Mouse (Mus musculus): ENCODE results near the gene Gm4858. TPM values are rescaled to one million over a fixed set of nuclear protein-coding genes. Genes with fewer than 3 reads are reported as not detected.
"Not testable (repeated sequence)": the region's sequence is repeated elsewhere in the genome, so short reads cannot be mapped to it uniquely, and the experiment has no call there.

Gene Gm4858
- polyA plus RNA-seq, 1 experiment from 2014 or later = not detected

GRCm38 (mm10) chr3:93052826-93053474 lies 15.7 kb upstream of the Gm4858 start:
- Histone ChIP-seq H3K27me3 (ENCODE audit: control insufficient read depth, insufficient read depth, low read length) (no peaks in the 10 kb centered on the region), H3K36me3 (ENCODE audit: control insufficient read depth, insufficient read depth, low read length) (no peaks in the 10 kb centered on the region), H3K9me3 (ENCODE audit: control insufficient read depth, low read length) (no peaks in the 10 kb centered on the region), H3K27ac (replicated peaks in 1 of 2; ENCODE audit: control insufficient read depth in 1 of 2, insufficient read depth in 1 of 2, low read depth in 2 of 2, low read length in 2 of 2) (no peak overlapping the region), H3K4me2 (ENCODE audit: low read length) (no peak overlapping the region), H3K9ac (ENCODE audit: low read length) (no peak overlapping the region), H3K4me1 (ENCODE audit: control insufficient read depth in 2 of 2, insufficient read depth in 2 of 2, low read length in 2 of 2) (no peaks in the 10 kb centered on the region), H3K4me3 (ENCODE audit: control insufficient read depth in 1 of 2, insufficient read depth in 1 of 2, low read depth in 1 of 2, low read length in 2 of 2) (no peak overlapping the region)
- WGBS = 50% methylated on average over 10 of the region's 10 CpGs
- ATAC-seq (ENCODE audit: insufficient number of reproducible peaks, insufficient read depth, low FRiP score, low read depth) = no peak

- Histone ChIP-seq H3K4me3 (ENCODE audit: control insufficient read depth in 1 of 2, insufficient read depth in 1 of 2, low read depth in 1 of 2, low read length in 2 of 2) (no peak overlapping the region), H3K4me1 (ENCODE audit: control insufficient read depth in 2 of 2, insufficient read depth in 2 of 2, low read length in 2 of 2) (no peaks in the 10 kb centered on the region), H3K4me2 (ENCODE audit: low read length) (no peak overlapping the region), H3K9ac (ENCODE audit: low read length) (no peak overlapping the region), H3K9me3 (ENCODE audit: control insufficient read depth, low read length) (no peaks in the 10 kb centered on the region), H3K27me3 (ENCODE audit: control insufficient read depth, insufficient read depth, low read length) (no peaks in the 10 kb centered on the region), H3K27ac (replicated peaks in 1 of 2; ENCODE audit: control insufficient read depth in 1 of 2, insufficient read depth in 1 of 2, low read depth in 2 of 2, low read length in 2 of 2) (no peak overlapping the region), H3K36me3 (ENCODE audit: control insufficient read depth, insufficient read depth, low read length) (no peaks in the 10 kb centered on the region)
- no peak for ATAC-seq (ENCODE audit: insufficient number of reproducible peaks, insufficient read depth, low FRiP score, low read depth)
- WGBS = 73% methylated on average over 2 of the region's 2 CpGs
Observed at GRCm38 (mm10) chr3:93086631-93087030, 18.0 kb downstream of the Gm4858 start.

GRCm38 (mm10) chr3:93093581-93093980 lies 25.0 kb downstream of the Gm4858 start:
- H3K9me3 ChIP-seq (ENCODE audit: control insufficient read depth, low read length); ATAC-seq (ENCODE audit: insufficient number of reproducible peaks, insufficient read depth, low FRiP score, low read depth); H3K4me2 ChIP-seq (ENCODE audit: low read length); H3K9ac ChIP-seq (ENCODE audit: low read length); H3K27ac ChIP-seq (replicated peaks in 1 of 2; ENCODE audit: control insufficient read depth in 1 of 2, insufficient read depth in 1 of 2, low read depth in 2 of 2, low read length in 2 of 2); H3K27me3 ChIP-seq (ENCODE audit: control insufficient read depth, insufficient read depth, low read length); H3K4me3 ChIP-seq (ENCODE audit: control insufficient read depth in 1 of 2, insufficient read depth in 1 of 2, low read depth in 1 of 2, low read length in 2 of 2); H3K4me1 ChIP-seq (ENCODE audit: control insufficient read depth in 2 of 2, insufficient read depth in 2 of 2, low read length in 2 of 2); H3K36me3 ChIP-seq (ENCODE audit: control insufficient read depth, insufficient read depth, low read length): not testable (repeated sequence)
- 19% methylated on average over 1 of the region's 1 CpGs for WGBS

GRCm38 (mm10) chr3:93096447-93096846 lies 27.8 kb downstream of the Gm4858 start:
- Histone ChIP-seq H3K4me2 (ENCODE audit: low read length) (no peak overlapping the region), H3K36me3 (ENCODE audit: control insufficient read depth, insufficient read depth, low read length) (no peaks in the 10 kb centered on the region), H3K9ac (ENCODE audit: low read length) (no peak overlapping the region), H3K27me3 (ENCODE audit: control insufficient read depth, insufficient read depth, low read length) (no peaks in the 10 kb centered on the region), H3K4me3 (ENCODE audit: control insufficient read depth in 1 of 2, insufficient read depth in 1 of 2, low read depth in 1 of 2, low read length in 2 of 2) (no peak overlapping the region), H3K9me3 (ENCODE audit: control insufficient read depth, low read length) (no peaks in the 10 kb centered on the region), H3K4me1 (ENCODE audit: control insufficient read depth in 2 of 2, insufficient read depth in 2 of 2, low read length in 2 of 2) (no peaks in the 10 kb centered on the region), H3K27ac (replicated peaks in 1 of 2; ENCODE audit: control insufficient read depth in 1 of 2, insufficient read depth in 1 of 2, low read depth in 2 of 2, low read length in 2 of 2) (no peak overlapping the region)
- WGBS = 80% methylated on average over 2 of the region's 2 CpGs
- ATAC-seq (ENCODE audit: insufficient number of reproducible peaks, insufficient read depth, low FRiP score, low read depth) = no peak

- H3K36me3 ChIP-seq (ENCODE audit: control insufficient read depth, insufficient read depth, low read length) = no peaks in the 10 kb centered on the region
- H3K4me3 ChIP-seq (ENCODE audit: control insufficient read depth in 1 of 2, insufficient read depth in 1 of 2, low read depth in 1 of 2, low read length in 2 of 2) = no peak overlapping the region
- no peak overlapping the region for H3K27ac ChIP-seq (replicated peaks in 1 of 2; ENCODE audit: control insufficient read depth in 1 of 2, insufficient read depth in 1 of 2, low read depth in 2 of 2, low read length in 2 of 2)
- H3K4me2 ChIP-seq (ENCODE audit: low read length) = no peak overlapping the region
- WGBS = 37% methylated on average over 5 of the region's 5 CpGs
- H3K4me1 ChIP-seq (ENCODE audit: control insufficient read depth in 2 of 2, insufficient read depth in 2 of 2, low read length in 2 of 2) = no peaks in the 10 kb centered on the region
- no peaks in the 10 kb centered on the region for H3K27me3 ChIP-seq (ENCODE audit: control insufficient read depth, insufficient read depth, low read length)
- H3K9ac ChIP-seq (ENCODE audit: low read length) = no peak overlapping the region
- ATAC-seq (ENCODE audit: insufficient number of reproducible peaks, insufficient read depth, low FRiP score, low read depth) = no peak
- no peaks in the 10 kb centered on the region for H3K9me3 ChIP-seq (ENCODE audit: control insufficient read depth, low read length)
Observed at GRCm38 (mm10) chr3:93111668-93112067, 43.0 kb downstream of the Gm4858 start.

- ATAC-seq (ENCODE audit: insufficient number of reproducible peaks, insufficient read depth, low FRiP score, low read depth) = no peak
- no peaks in the 10 kb centered on the region for H3K36me3 ChIP-seq (ENCODE audit: control insufficient read depth, insufficient read depth, low read length)
- H3K4me3 ChIP-seq (ENCODE audit: control insufficient read depth in 1 of 2, insufficient read depth in 1 of 2, low read depth in 1 of 2, low read length in 2 of 2) = no peak overlapping the region
- H3K27me3 ChIP-seq (ENCODE audit: control insufficient read depth, insufficient read depth, low read length) = no peaks in the 10 kb centered on the region
- WGBS = 3% methylated on average over 2 of the region's 2 CpGs
- H3K9me3 ChIP-seq (ENCODE audit: control insufficient read depth, low read length) = no peaks in the 10 kb centered on the region
- no peak overlapping the region for H3K9ac ChIP-seq (ENCODE audit: low read length)
- H3K4me1 ChIP-seq (ENCODE audit: control insufficient read depth in 2 of 2, insufficient read depth in 2 of 2, low read length in 2 of 2) = no peaks in the 10 kb centered on the region
- no peak overlapping the region for H3K27ac ChIP-seq (replicated peaks in 1 of 2; ENCODE audit: control insufficient read depth in 1 of 2, insufficient read depth in 1 of 2, low read depth in 2 of 2, low read length in 2 of 2)
- no peak overlapping the region for H3K4me2 ChIP-seq (ENCODE audit: low read length)
Observed at GRCm38 (mm10) chr3:93114481-93114880, 45.9 kb downstream of the Gm4858 start.

- H3K27me3 ChIP-seq (ENCODE audit: control insufficient read depth, insufficient read depth, low read length) = no peaks in the 10 kb centered on the region
- no peak for ATAC-seq (ENCODE audit: insufficient number of reproducible peaks, insufficient read depth, low FRiP score, low read depth)
- no peaks in the 10 kb centered on the region for H3K36me3 ChIP-seq (ENCODE audit: control insufficient read depth, insufficient read depth, low read length)
- no peak overlapping the region for H3K27ac ChIP-seq (replicated peaks in 1 of 2; ENCODE audit: control insufficient read depth in 1 of 2, insufficient read depth in 1 of 2, low read depth in 2 of 2, low read length in 2 of 2)
- H3K9ac ChIP-seq (ENCODE audit: low read length) = no peak overlapping the region
- H3K4me1 ChIP-seq (ENCODE audit: control insufficient read depth in 2 of 2, insufficient read depth in 2 of 2, low read length in 2 of 2) = no peaks in the 10 kb centered on the region
- 48% methylated on average over 4 of the region's 4 CpGs for WGBS
- H3K9me3 ChIP-seq (ENCODE audit: control insufficient read depth, low read length) = no peaks in the 10 kb centered on the region
- H3K4me2 ChIP-seq (ENCODE audit: low read length) = no peak overlapping the region
- no peak overlapping the region for H3K4me3 ChIP-seq (ENCODE audit: control insufficient read depth in 1 of 2, insufficient read depth in 1 of 2, low read depth in 1 of 2, low read length in 2 of 2)
Observed at GRCm38 (mm10) chr3:93119101-93119500, 50.5 kb downstream of the Gm4858 start.
